Mouse (Mus musculus) layer of hippocampus, adult 11-12 months (tissue): Measurements from ENCODE around the gene Gm29866.
"Not testable (repeated sequence)": the region's sequence is repeated elsewhere in the genome, so short reads cannot be mapped to it uniquely, and the experiment has no call there.

Experiments
- DNase-seq: peaks from one replicate; pipeline ENCODE4 v3.0.0; 2022; ENCODE audit warnings: low spot score

The Gm29866 gene

DNA sequence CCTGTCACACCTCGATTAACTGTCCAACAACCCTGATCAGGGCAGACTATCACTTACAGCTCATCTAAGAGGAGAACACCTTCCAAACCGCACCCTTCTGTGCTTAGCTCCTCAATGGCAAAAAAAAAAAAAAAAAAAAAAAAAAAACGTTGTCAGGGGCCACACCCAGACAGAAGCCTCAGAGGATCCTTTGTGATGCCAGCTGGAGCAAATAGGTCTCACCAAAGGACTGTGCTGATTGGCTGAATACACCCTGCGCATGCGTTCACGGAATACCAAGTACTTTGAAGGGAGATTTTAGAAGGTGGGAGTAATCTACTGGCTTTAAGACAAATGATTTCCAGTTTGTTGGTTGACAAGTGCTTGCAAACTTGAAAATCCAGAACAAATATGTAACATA lies at the start of gene Gm29866:
Gene Gm29866 (minus strand): TSS at position 101 of the 400 bp plus-strand sequence.
- not testable (repeated sequence) for DNase-seq
